Mouse (Mus musculus) urinary bladder, postnatal 14 days (tissue): ENCODE results near the gene Pappa.

Source experiments
- DNase-seq: peaks from one replicate; pipeline ENCODE4 v3.0.0; 2021; ENCODE audit warnings: low spot score

The Pappa gene

DNA sequence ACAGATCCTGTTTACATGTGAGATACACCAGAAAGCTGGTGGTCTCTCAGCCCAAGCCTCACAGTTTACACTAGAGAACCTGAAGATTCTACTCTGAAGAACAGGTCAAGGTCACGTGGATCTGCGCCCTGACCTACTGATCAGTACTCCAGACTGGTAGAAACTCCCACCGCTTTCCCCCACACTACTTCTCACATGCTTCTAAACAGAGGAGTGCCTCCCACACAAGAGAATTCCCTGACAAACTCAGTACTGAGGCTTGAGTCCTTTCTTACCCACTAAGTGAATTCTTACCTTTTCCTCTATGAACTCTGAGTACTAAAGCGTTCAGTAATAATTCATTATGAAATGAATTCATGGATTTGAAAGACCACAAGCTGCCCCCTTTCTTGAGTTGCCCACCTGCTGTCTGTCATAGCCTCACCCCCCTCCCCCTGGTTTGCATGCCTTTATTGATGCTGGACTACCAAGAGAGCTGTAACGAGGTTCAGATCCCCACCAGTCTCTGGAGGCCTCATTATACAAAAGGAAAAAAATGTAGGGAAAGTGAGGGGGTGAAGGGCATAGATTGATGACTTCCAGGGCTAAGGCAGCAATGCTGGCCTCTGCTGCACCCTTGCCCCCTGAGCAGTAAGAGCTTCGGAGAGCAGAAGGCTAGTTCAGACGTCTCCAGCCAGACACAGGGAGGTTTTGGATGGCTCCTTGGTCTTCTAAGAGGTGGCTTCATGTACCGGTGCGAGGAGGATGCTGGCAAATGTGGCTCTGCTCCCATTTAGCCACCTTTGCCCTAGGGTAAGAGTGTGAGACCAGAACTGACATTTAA is 204.7 kb downstream of the Pappa start:
- DNase-seq = no peak

DNA sequence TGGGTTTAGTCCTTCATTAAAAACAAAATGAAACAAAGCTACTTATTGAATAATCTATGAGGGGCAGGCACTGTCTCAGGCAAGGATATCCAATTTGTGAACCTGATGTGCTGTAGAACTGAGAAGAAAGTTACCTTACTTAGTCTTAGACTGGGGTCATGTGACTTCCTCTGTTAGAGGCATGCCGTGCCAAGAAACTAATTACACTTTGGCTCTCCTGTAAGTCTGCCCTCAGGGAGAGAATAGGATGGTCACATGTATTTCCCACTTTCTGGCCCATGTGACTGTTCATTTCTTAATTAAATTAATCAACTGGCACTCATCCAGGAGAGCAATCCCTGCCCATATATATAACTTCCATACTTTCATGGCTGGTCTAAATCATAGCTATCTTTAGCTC is 209.7 kb downstream of the Pappa start:
- DNase-seq = no peak

DNA sequence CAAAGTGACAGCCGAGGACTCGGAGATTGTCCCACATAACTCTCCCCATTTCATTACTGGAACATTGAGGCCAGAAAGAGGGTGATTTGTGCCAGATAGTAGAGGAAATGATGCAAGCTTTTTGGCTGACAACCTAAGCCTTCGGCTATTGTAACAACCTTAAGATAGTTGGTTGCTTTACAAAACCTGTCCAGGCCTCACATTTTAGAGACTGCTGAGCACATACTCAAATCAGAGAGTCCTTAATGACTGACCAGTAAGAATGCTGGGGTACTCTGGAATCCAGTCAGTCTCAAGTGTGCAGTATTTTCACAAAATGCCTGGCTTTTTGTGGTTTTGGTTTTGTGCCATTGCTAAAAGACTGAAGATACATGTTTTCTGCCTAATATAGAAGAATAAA is 217.8 kb downstream of the Pappa start:
- DNase-seq = no peak

DNA sequence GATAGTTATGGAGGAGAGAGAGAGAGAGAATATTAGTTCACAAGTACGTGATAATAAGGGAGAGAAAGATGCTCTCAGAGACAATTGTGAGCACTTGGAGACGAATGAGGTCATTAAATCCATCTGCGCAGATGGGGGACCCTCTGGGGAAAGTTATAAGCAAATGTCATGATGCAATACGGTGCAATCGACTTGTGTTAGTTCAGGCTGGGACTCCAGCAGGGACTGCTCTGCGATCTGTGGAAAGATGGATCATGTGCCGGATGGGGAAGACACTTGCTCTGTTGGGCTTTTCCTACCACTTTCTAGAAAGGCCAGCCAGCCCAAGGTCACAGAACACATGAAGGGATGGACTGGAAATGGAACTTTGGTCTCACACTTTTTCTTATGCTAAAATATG is 226.5 kb downstream of the Pappa start:
- no peak for DNase-seq

DNA sequence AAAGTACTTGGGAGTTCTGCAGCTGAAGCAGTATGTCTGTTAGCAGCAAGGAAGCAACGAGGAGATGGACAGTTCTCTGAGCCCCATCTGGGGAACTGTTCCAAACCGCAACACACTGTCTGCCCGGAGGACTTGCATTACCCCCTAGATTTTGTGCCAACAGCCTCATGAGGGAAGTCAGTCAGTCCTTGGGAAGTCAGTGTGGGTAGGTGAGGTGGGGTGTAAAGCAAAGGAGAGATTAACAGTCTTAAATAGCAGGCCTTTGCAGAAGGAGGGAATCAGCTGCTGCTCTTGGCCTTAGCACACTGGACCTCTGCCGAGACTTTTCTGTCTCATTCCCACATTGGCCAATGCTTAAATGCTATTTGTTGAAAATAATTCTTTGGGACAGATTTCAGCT is 230.6 kb downstream of the Pappa start:
- DNase-seq = peak; percentile 11

DNA sequence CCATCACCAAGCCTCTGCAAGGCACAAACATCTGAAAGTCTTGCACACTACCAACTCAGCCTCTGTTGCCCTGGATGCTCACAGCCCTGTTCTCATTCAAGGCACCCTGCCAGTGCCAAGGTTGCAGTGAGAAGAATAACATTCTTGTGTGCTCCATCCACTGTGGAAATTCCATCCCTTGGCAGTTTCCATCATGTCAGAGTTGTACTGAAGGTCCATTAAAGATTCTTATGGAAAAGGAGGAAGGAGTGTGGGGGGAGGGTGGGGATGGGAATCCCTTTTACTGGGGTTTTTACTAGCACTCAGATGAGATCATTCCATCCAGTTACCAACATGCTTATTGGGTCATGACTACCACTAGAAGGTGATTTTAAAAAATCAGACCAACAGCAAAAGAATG is 243.2 kb downstream of the Pappa start:
- no peak for DNase-seq

DNA sequence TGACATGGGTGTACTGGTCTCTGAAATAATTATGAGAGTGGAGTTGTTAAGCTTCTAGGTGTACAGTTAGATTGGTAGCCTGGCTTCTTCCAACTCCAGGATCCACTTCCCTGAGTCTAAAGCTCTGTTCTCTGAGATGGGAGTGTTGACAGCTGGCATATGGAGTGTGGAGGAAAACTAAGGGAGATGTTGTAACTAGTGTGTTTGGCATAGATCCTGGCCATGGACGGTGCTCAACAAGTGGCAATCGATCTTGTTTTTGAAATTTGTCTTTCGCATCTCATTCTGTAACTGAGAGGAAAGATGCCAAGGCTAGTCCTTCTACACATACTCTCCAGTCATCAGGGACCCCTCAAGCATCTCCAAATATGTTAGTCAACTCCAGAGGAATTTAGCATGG is 248.8 kb downstream of the Pappa start:
- DNase-seq = no peak

DNA sequence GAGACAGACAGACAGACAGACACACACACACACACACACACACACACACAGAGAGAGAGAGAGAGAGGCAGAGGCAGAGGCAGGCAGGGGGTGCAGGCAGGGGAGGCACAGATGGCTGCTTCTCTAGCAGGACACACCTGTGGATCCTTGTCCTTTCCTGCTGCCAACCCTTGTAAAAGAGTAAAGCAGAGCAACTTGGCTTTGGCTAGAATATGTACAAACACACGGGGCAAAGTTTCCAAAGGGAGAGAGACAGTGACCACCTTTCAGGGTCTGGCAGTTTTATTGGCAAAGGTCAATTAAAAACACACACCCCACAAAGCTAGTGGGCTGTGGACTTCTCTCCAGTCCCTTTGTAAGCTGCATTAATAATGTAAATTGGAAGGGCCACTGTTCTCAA is 249.9 kb downstream of the Pappa start:
- no peak for DNase-seq

DNA sequence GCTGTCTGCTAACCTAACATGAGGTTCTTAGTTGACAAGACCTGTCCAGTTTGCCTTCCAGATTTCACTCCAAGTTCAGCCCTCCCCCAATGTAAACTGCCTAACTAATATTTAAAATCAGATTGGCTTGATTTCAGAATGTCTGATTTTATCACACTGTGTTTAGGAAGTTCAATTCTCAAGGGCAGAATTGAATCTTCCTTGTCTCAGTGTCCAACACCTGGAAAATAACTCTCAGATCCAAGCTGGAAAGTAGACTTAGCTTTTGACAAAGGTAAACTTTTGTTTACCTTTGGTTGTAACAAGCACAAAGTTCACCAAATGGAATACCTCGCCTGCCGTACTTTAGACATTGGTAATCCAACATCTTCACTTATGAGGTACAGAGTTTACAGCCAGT is 252.6 kb downstream of the Pappa start:
- DNase-seq = no peak

DNA sequence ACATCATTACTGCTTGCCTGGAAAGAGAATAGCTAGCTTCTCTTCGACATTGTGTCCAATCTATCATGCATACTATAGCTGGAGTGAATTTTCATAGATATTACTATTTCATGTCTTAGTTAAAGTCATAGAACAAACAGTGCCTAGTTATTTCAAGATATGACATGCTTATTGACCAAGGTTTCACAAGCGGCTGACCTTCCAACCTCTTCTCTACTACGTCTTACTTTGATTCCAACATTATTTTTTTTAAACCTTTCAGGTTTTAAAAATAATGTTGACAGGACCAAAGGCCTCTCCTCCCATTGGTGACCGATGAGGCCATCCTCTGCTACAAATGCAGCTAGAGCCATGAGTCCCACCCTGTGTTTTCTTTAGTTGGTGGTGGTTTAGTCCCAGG is 255.5 kb downstream of the Pappa start:
- DNase-seq = no peak

DNA sequence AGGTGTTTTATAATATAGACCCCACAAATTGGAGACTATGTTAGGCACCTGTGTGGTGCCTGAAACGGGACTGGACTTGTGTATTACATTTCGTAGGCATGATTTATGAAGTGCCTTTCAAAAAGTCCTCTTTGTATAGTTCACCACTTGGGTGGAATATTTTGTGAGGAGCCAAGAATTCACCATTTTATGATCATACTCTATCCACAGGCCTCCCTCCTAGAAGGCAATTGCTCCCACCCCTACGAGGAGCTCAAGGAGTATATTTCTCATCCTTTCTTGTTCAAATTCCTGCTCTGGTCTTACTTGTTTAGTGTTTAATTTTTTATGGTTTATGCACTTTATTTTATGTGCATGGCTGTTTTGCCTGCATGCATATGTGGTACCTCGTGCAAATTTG is 259.1 kb downstream of the Pappa start:
- no peak for DNase-seq

DNA sequence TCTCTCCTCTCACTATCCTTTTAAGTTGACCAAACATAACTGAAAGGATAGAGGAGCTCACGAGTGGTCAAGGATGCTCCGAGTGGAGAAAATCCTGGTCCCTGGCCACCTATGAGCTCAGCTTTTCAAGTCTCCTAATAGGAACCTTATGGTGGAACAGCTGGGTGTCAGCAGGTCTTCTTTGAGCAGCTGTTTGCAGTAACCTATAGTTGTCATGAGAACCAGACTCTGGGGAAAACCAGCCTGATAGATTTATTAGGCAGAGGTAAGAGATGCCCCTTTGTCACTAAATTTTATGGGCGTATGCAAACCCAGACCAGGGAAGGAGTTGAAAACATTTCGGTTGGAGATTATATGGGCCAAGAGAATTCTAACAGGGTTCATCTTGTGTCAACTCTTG is 267.0 kb downstream of the Pappa start:
- peak; percentile 21 for DNase-seq

DNA sequence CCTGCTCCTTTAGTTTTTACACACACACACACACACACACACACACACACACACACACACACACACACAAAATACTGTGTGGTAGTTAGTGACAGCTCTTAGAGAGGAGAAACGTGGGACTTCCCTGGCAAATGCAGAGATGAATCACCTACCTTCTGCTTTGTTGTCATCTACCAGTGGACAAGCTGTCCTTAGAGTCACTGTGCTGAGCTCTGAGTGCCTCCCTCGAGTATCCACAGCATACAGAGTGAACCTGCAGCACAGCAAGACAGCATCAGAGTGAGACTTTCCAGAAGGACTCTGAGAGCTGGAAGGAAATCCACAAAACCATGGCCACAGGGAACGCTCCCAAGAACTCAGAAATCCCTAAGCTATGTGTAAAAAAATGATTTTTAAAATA is 272.8 kb downstream of the Pappa start:
- DNase-seq = no peak

DNA sequence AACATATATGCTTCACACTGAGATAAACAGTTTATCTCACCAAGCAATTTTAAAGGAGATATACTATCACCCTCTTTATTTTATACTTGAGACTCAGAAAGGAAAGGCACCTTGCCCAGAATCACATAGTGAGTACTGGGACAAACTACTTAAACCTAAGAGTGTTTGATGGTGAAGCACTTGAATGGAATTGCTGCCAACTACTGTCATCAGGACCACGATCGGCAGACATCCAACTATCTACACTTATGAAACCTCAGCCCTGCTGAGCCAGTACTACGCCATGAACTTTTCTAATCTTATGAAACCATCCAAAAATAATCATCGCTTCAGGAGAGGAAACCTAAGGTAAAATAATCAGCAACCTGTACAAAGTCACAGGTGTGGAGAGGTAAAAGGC is 275.5 kb downstream of the Pappa start:
- no peak for DNase-seq

DNA sequence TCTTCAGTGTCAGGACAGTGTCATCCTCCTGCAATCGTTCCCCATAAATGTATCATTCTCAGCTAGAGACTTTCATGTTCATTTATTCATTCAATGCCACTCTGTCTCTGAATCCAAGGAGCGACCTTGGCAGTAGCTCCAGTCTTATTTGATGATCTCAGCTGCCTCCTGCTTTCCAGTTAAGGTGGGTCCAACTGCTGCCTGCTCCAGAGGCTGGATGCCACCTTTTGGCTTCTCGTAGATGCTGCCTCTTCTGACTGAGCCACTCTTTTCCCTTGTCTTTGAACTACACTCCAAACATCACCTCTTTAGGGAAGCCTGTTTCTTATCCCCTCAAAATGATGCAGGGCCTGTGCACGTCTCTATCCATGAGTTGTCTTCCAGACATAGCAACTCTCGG is 278.3 kb downstream of the Pappa start:
- DNase-seq = no peak

DNA sequence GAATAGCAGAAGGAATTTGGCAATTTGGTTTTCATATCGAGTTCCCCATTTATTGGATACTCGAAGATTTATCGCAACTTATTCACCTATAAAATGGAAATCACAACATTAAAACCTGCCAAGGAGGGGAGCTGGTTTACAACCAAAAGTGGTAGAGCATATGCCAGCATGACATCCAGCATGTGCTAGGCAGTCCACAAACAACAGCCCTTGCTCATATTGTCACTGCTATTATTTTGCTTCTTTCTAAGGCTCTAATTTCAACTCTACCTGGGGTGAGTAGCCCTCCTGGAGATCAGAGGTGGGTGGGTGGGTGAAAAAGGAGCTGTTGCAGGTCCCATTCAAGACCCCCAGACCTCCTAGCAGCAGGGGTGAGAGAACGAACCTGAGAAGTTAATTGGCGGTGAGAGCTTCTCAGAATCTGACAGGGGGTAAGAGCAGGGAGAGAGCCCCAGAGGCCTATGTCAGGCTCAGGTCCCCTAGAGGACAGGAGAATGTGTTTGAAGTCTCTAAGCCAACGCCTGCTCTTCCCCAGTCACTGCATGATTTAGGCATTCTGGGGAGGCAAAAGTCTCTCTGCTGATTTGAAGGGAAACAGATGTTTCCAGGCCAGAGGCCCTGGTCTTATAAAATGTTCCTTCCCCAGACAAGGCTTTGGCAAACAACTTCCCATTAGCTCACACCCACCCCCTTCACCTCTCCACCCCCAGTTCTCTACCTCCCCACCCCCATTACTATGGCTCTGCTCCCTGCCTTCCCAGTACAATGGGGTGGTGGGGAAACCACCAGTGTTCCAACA is 279.1 kb downstream of the Pappa start:
- no peak for DNase-seq
